Mouse (Mus musculus): ENCODE data around the gene Cog1.

The Cog1 gene

GRCm38 (mm10) chr11:113705966-113706652 is 57.1 kb downstream of the Cog1 start:
- no peak for DNase-seq (ENCODE audit: low read depth)

DNA sequence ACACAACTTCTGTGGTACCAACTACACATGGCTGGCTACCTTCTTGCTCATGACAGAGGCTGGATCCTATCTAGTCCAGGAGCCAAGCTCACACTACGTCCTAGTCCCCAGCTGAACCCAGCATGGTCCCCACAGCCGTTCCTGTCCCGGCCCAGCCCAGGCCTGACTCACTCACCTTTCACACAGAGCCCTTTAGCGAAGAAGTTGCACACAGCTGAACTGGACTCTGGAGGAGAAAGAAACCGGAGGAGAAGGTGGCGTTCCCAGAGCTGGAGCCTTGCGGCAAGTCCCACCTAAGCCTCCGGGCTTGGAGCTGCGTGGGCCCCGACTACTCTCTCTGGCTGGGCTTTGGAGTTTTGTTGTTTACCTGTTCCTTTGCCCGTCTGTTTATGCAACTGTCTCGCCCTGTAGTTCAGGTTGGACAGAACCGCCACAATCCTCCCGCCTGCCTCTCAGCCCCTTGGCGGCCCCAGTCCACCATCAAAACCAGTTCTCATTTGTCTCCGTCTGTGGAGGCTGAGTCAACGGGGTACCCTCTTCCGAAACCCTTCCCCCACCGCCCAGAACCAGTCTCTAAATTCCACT is 59.8 kb downstream of the Cog1 start:
- DNase-seq (ENCODE audit: low read depth): no peak

- DNase-seq (ENCODE audit: low read depth): no peak
Observed at GRCm38 (mm10) chr11:113709272-113709671, 60.3 kb downstream of the Cog1 start.

- no peak for DNase-seq (ENCODE audit: low read depth)
Observed at GRCm38 (mm10) chr11:113709731-113710256, 60.8 kb downstream of the Cog1 start, which contains the start of gene Cpsf4l. Cpsf4l (minus strand) TSS chr11:113710017.

DNA sequence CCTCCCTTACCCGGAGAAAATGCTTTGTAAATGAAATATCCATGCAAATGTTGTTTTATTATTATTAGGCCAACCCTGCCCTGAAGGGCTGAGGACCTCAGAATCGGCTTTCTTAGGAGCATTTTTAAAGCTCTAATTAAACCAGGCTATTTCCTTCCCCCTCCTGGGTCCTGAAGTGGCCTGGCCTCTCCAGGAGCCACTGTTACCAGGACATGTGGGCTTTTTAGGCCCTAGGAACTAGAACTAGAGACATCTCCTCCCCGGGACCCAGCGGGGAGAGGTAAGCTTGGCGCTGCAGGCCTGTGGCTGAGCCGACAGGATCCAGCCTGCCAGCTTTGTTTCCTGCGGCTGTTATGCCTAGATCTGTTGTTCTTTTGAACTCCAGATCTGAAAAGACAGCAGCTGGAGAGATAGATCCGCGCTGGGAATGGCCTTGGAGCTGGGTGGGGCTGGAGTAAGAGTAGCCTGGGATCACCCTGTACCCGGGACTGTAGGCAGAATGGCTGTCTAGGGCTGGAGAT is 61.3 kb downstream of the Cog1 start:
- no peak for DNase-seq (ENCODE audit: low read depth)

- no peak for DNase-seq (ENCODE audit: low read depth)
Observed at GRCm38 (mm10) chr11:113711061-113711460, 62.1 kb downstream of the Cog1 start.

DNA sequence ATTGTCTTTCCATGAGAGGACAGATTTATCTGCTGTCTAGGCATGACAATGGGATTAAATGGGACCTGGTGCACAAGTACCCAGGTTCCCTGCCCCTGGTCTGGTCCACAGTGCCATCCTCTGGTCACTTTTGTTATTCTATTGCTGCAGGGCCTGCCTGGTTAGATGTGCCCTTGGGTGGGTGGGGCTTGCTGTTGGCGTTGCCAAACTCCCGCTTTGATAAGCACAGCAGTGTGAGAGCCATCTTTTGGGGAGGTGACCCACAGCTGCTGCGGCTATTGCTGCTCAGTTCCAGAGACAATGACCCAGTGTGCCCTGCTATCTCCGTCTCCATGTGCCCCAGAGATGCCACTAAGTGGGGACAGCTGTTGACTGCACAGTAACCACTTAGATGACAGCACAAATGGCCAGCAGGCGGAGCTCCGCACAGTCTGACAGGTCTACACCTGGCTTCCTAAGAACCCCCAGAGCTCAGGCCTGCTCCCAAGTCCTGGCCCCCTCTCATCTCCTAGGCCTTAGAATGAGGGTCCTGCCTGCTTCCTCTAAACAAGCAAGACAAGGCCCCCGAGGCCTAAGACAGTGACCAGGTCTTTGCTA is 66.2 kb downstream of the Cog1 start:
- DNase-seq (ENCODE audit: low read depth): no peak

DNA sequence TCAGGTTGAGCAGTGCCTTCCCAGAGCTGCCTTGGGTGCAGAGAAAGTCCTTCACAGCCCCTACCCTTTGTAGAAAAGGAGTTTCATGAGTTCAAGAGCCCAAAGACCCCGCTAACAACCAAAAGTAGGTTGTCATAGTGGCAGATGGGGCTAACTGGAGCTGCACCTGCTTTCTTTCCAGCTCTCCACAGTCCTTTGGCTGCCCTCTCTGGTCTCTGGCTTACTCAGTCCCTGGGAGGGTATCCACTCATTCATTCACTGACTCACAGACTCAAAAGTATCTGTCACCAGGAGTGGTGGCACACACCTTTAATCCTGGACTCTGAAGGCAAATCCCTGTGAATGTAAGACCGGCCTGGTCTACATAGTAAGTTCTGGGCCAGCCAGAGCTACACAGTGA is 67.2 kb downstream of the Cog1 start:
- DNase-seq (ENCODE audit: low read depth): no peak

All from c-Kit-positive CD71-negative TER-119-negative erythroid progenitor cells, embryonic 14.5 days (primary cell).